Mouse (Mus musculus) layer of hippocampus, adult 18-20 months (tissue): ENCODE measurements around the gene Tmem9b. TPM values are rescaled to one million over a fixed set of nuclear protein-coding genes. Genes with fewer than 3 reads are reported as not detected.

ENCODE experiments used
- DNase-seq, 2 experiments: peaks; one replicate each; pipeline ENCODE4 v3.0.0; 2022; ENCODE audit warnings: low spot score in 2 of 2
- long read RNA-seq: library from polyadenylated mRNA; stranded (forward); transcript quantifications from one replicate; pipeline ENCODE4 v2.0.0, GENCODE M21; 2021
- total RNA-seq, 2 experiments: library from RNA; stranded (reverse); gene quantifications; 2 replicates each; pipeline ENCODE4 v1.2.3; 2021

Gene Tmem9b
- total RNA-seq = 100 to 1,000 TPM; 102 to 104 TPM
- long read RNA-seq, transcript Tmem9b-201 (5 exons, 1,703 nt) = major isoform, 154 of 170 reads
- long read RNA-seq, partial matches to known transcripts = 11 of 170 reads
- long read RNA-seq, other reads (novel, unspliced or antisense) = 3 of 170 reads

DNA sequence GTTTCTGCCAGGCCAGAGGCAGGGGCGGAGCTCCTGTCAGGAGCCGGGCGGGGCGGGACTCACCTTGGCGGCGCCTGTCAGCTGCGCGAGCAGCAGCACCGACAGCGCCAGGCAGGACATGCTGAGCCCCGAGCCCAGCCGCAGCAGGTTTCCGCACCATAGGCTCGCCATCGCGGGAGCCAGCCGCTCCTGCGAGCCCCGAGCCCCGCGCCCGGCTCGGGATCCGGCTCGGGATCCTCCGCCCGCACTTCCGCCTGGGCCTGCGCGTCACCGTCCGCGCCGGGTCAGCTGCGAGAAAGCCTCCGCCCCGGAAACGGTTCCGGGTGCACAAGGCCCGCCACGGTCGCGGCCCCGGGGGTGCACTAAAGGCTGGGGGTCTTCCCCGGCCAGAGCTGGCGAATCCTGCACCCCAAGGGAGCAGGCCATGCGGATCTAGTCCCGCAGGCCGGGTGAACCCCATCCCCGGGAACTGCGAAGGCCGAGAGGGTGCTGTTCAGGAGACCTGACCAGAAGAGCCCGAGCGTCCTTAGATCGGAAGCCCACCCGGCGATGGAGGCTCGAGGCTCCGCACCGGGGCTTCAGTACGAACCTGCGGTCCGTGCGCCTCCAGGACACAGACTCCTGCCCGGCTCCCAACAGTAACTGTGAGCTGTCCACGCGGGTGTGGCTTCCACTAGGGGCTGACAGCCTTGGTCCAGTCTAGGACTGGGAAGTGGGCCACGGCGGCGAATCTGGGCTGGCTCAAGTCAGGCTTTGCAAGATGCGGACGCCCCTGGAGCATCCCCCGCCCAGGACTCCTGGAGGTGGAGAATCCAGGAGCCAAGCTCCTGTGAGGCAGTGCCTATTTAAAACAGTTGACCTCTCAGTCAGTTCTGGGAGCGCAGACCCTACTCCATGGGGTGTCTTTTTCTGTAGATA lies at the start of gene Tmem9b:
Gene Tmem9b, minus strand, starts transcription at position 868 of the 918 bp plus-strand sequence.
- DNase-seq = peak; percentile 77 to 85

DNA sequence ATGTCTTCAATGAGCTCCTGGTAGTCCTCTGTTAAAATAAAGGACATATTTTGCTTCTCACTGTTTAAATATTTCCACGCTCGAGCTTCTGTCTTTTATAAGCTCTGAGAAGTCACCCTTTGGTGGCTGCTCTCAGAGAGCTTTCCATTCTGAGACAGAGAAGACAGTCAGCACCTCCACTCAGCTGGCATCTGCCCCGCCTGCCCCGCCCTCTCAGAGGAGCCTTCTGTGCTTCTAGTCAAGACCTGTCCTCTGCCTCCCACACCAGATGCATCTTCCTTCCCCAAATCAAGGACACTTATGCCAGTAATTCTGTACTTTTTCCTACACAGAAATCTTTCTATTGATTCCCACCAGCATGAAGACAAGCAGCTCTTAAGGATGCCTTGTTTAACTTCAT lies 48.0 kb upstream of the Tmem9b start:
- peak; percentile 18 to 37 for DNase-seq

DNA sequence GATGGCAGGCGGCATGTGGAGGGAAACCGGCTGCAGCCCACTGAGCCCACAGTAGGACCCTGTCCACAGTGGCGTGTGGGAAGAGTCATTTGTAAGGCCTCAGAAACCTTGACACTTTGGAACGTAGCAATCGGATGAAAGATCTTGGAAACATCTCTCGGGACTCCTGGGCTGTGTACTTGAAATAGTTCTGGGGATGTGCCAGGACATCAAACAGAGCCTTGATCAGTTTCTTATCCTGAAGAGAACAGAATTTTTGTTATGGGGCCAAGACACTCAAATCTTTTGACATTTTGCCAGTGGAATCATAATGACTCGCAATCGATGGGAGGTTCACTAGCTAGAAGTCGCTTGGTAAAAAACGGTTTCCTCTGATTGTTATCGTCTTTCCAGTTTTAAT lies 46.5 kb upstream of the Tmem9b start:
- DNase-seq = no peak

DNA sequence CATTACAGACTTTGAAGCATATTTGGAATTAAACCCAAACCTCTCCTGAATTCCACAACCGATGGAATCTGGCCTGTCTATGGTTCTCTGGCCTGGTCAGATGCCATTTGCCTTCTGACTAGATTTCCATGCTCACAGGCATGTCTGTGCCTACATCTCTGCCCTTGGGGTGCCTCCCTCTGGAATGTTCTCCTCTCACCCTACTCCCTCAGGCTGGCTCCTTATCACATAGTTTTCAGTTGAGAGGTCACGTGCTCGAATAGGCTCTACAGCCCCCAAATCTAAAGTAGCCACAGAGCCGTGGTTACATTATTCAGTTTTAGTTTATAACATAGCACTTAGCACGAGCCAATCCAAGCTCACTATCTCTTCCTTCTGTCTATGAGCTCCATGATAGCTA lies 42.9 kb upstream of the Tmem9b start:
- DNase-seq = no peak

DNA sequence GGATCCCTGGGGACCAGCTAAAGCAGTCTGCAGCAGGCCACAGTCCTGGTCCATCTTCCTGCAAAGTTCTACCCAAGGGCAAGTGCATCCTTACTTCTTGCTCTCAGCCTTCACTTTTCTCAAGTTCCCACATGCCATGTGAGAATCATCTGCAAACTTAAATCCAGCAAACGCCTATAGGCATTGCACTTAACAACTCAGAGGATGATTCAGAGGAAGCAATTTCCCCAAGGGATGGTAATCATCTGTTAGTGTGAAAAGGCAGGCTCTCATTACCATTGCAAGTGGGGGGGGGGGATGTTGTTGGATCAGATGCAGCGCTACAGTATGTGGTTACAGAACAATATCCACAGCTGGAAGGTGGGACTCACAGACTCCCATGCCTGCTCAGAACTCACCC lies 41.9 kb upstream of the Tmem9b start:
- DNase-seq = no peak

DNA sequence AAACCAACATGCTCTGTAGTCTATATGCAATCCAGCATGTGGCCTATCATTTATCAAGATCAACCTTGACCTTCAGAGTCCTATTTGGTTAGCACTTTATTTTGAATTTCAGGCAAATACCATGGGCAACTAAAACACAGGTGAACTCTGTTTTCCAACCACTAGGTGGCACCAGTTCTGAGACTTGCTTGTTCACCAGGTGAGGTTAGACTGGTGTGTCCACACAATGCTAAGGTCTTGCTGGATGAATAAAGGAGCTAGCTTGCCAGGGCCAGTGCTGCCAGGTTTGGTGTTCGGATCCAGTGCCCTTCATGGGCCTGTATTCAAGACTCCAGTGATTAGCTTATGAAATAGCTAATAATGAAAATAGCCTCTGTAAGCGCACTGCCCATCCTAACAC lies 40.1 kb upstream of the Tmem9b start:
- DNase-seq = peak in 1 of 2 experiments; percentile 67

DNA sequence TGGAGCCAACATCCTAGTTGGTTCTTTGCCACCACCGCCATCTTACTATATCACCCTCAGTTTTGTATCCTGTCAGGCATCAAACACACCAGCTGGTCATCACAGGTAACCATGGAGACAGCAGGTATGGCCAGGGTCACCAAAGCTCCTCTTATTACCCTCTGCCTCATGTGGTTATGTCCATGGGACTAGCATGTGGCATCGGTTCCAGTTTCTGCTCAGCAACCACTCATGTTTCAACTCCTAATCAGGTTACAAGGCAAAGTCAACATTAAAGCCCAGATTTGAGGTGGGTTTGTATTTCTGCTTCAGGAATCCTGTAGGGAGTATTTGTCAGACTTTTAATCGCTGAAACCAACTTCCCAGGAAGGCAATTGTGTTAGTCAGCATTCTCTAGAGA lies 38.1 kb upstream of the Tmem9b start:
- no peak for DNase-seq

DNA sequence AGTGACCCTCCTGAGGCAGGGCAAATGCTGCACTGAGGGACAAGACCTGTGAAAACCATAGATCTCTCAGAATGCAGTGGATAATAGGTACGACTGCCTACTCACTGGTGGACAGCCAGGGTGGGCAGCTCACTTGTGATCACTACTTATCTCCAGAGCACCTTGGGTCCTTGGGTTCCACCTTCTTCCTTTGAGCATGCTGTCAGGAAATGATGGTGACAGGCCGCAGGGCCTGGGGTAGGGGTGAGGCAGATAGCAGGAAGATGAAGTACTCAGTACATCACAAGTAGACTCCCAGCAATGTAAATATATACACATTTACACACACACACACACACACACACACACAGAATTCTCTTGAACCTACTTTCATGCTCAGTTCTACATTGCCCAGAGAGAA lies 35.2 kb upstream of the Tmem9b start:
- no peak for DNase-seq

DNA sequence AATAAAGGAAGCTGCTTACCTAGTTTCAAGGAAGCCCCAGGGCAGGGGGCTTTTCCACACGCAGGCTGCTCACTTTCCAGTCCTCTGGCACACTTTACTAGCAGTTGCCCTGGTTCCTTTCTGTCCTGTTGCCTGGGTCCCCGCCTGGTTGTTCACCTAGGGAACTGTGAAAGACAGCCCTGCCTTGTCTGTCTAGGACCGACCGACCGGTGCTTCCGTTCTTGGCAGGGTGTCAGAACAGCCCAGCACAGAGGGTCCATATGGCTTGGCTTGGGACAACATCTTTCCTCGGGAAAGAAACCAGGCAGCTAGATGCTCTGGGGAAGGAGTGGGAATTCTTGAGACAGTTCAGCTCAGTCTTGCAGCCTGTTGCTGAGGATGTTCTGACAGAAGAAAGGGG lies 30.6 kb upstream of the Tmem9b start:
- no peak for DNase-seq

DNA sequence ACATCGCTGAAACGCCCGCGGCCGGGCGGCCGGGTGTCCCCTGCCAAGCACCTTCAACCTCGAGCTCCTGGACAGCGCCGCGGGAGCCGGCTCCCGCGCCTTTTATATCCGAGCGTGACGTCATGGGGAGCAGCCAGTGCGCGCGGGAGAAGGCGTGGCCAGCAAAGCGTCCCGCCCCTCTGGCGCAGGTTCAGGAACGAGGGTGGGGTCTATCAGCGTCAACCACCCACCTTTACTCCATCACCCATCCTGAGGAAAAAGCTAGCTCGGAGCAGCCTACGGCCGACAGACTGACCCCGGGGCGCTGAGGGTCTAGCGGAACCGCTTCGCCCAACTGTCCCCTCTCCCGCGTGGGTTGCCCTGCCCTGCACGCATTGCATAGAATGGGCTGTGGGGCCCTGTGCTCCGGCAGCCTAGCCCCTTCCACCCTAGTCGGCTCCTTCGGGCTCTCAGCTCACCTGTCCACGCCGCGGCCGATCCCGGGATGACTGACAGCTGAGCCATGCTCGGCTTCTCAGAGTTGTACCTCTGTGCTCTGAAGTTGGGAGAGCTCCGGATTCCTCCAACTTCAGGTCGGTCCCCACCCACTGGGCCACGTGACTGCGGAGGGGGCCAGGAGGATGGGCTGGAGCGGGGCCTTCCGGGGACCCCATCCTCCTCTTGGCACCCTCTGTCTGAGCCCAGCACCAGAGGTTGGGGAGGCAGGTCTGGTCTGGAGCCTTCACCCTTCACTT lies 29.0 kb upstream of the Tmem9b start, which contains the start of gene Nrip3:
Gene Nrip3, minus strand, starts transcription at position 556 of the 734 bp plus-strand sequence.
- peak; percentile 62 to 79 for DNase-seq

DNA sequence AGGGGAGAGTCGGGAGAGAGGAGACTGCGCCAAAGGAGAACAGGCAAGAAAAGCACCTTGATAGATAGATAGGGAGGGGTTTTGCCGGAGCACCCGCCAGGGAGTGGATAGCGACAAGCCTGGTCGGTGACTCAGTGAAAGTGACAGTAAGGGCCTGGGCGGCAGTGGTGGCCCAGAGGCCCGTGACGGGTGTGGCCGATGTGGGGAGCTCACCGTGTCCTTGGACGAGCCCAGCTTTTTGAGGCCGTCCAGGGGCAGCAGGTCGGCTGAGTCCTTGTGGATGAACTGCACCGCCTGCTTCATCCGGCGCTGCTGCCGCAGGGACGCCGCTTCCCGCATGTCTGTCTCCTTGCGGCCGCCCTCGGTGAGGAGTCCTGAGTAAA lies 28.4 kb upstream of the Tmem9b start:
- no peak for DNase-seq

DNA sequence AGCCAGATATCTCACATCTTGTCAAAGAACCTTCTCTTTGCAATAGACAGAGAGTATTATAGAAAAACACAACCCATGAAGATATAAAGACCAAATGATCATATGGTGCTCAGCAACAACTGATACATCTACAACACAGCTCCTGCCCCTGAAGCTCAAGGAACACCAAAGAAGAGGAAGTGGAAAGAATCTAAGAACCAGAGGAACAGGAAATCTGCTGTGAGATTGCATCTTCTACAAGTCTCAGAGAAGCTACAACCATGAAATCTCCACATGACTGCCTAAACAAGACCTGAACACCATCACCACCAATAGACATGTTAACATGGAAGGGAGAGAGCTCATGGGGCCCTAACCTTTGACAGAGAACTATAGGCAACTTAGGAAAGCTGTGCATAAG lies 19.6 kb upstream of the Tmem9b start:
- DNase-seq = no peak

DNA sequence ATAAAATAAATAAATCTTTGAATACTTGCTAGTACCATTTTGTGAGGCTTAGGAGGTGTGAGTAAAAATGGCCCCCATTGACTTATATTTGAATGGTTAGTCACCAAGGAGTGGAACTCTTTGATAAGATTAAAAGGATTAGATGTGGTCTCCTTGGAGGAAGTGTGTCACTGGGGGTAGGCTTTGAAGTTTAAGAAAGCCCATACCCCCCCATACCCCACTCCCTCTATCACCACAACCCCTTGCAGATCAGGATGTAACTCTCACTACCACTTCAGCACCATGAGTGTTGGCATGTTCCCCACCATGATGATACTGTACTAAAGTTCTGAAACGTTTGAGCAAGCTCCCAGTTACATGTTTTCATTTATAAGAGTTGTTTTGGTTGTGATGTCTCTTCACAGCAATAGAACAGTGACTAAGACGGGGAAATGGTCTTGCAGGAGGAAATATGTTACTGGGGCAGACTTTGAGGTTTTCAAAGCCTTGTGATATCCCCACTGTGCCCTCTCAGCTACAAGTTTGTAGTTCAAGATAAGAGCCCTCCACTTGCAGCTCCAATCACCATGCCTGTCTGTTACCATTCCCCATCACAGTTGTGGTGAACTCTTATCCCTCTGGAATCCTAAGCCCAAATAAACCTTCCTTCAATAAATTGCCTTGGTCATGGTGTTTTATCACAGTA lies 16.2 kb upstream of the Tmem9b start:
- DNase-seq = no peak

DNA sequence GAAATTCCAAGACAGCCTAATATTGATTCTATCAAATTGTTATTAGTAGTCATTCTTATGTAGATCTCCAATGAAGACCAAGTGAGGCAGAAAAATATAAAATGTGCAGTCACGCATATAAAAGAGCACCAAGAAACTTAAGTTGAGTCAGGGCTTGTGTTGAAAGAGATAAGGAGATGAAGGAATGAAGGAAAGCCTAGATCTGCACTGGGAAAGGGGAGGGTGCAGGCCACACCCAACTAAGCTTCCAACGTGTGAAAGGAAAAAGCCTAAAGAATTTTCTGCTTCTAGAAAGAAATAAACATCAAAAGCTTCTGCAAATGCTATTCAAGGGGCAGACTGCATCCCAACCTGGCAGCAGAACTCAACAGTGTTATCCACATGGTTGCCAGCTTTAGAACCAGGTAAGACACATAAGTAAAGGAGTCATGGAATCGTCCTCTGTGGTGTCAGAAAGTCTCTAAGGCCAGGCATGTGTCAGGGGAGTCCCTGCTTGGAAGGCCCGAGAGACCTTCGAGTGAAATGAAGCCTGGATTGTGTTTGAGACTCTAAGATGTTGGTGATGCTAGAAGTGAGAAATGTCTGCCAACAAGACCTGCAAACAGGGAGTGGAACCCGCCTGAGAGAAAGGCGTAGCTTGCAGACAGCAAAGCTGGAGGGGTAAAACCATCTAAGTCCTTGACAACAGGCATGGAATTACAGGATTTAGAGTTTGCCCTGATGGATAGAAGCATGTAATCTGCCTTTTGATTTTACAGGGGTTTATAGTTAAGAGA lies 15.1 kb upstream of the Tmem9b start:
- no peak for DNase-seq

DNA sequence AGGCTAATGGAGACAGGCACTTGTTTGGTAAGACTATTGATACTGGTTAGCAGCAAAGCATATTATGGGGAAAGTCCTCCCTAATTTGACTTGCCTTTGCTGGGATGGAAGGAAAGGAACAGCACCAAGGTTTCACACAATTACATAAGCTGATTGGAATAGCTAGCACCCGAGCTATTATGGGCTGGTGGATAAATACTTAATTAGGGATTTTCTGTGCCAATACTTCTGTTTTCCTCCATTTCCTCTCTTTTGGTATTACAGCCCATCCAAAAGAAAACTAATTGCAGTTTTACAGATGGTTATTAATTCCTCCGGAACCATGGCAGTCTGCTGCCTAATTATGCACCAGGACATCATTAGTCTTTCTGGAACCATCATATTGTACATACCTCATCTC lies 11.3 kb upstream of the Tmem9b start:
- peak in 1 of 2 experiments; percentile 51 for DNase-seq

DNA sequence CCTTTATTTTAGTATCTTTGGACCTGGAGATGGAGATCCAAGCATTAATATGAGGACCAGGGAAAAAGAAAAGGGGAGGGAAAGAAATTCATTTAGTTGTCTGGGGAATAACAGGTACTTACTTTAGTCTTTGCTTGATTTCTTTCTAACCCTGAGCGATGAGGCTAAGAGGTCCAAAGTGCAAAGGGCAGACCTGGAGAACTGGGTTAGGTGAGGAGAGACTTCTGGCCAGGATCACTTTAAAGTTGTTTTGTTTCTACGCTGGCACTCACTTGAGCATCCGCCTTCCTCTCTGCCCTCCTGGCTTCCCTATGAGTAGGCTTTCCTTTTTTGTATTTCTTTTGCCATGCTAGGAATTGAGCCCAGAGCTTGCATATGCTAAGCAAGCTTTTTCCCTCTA lies 3.6 kb upstream of the Tmem9b start:
- no peak for DNase-seq

DNA sequence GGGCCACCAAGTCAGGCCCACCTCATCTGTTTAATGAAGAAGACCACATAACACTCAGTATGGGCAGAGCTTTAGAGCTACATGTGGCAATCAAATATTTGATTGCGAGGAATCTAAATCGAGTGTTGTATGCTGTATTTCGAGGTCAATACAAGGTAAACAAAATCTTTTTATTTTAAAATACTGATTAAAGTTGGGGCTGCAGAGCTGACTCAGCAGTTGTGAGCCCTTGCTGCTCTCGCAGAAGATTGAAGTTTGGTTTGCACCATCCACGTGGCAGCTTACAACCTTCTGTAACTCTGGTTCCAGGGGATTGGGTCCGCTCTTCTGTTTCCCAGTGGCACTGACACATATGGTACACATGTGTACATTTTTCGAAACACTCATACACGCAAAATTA lies 1.4 kb upstream of the Tmem9b start:
- no peak for DNase-seq

DNA sequence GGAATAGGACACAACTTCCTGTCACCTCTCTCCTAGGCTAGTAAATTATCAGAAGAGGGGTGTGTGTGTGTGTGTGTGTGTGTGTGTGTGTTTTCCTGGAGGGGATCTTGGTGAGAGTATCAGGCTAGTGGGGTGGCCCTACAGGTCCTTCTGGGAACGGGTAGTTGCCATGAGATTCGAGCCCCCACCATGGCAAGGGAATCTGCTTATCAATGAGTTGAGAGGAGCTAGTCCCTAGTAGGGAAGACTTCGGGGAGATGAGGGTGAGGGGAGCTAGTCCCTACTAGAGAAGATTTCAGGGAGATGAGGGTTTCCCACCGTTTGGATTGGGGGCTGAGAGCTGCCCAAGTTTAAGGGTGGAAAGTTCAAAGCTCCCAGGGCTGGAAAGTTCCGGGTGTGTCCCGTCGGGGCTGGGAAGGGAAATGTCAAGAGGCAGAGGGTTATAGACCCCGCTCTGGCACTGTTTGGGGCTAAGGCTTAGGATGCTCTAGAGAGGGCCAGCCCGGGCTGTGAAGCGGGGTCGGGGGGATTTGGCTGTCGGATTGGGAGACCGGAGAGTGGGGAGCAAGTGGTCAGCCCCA lies 1.2 kb downstream of the Tmem9b start:
- no peak for DNase-seq

DNA sequence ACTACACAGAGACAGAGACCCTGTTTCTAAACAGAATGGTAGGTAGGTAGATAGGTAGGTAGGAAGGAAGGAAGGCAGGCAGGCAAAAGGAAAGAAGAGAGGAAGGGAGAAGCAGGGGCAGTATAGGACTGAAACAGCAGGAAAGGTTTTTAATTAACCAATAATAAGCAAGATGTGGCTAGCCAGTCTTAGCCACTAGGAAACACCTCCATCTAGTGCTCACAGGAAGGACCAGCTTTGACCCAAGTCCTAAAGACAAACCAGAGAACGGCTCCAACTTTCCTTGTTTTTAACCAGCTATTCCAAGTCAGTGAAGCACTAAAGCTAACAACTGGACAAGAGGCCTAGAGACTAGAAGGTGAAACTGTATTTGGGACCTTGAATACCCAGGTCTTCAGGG lies 4.9 kb downstream of the Tmem9b start:
- no peak for DNase-seq

DNA sequence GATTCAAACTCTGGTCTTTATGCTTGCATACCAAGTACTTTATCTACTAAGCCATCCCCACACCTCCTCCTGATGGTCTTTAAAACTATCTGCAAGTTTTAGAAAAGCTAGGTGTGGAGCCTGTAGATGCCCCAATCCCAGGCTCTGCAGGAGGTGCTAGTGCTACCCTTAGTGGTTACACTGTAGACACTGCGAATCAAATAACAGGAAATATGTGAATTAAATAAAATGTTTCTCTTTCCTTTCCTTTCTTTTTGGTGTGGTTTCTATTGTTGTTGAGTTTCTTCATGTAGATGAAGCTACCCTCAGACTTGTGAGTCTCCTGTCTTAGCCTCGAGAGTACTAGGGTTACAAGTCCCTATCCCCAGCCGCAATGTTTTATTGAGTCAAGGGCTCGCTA lies 11.0 kb downstream of the Tmem9b start:
- no peak for DNase-seq
